Comparison of ENCODE assay signal across 8 mouse cellular contexts in the genomic region with DNA sequence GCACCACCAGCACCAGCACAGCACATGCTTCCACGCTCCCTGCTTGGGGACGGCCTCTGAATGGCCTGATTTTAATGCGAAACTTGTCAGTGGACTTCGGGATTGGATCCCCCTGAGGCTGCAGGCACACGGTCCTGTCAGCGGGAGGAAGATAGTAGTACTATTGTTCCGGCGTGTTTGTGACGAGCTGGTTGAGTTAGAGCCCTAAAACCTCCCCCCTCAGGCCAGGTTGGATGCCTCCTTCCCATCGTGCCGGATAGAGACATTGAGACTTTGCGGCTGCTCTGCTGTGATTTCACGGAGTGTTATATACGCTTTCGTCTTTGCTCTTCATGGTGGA. TPM values are rescaled to one million over a fixed set of nuclear protein-coding genes. Genes with fewer than 3 reads are reported as not detected.
DNase-seq lines count a peak whose midpoint lies in the region; ATAC-seq and TF ChIP-seq lines count a peak whose summit lies in the region.

No protein-coding gene starts in this region.

- H3K27me3 ChIP-seq in embryonic facial prominence, embryonic 12.5 days, result no peaks in the 10 kb centered on the region
- H3K27me3 ChIP-seq in hindbrain, embryonic 11.5 days (ENCODE audit: control insufficient read depth, insufficient read depth, low read length), result no peaks in the 10 kb centered on the region
- H3K27me3 ChIP-seq in liver, adult 2 months (ENCODE audit: control insufficient read depth, insufficient read depth, low read length), result no peaks in the 10 kb centered on the region

- peak overlapping the region; percentile 97; the same call in 1 of the 2 replicates for H3K27ac ChIP-seq in embryonic facial prominence, embryonic 12.5 days
- peak overlapping the region; percentile 97; the same call in 1 of the 2 replicates for H3K27ac ChIP-seq in hindbrain, embryonic 11.5 days (ENCODE audit: low read depth, low read length)
- no peak overlapping the region for H3K27ac ChIP-seq in liver, adult 2 months (replicated peaks; ENCODE audit: insufficient read depth, low read depth, low read length)

- peak overlapping the region; percentile 97 for H3K4me3 ChIP-seq in embryonic facial prominence, embryonic 12.5 days
- H3K4me3 ChIP-seq in hindbrain, embryonic 11.5 days (ENCODE audit: low read depth, low read length), result peak overlapping the region; percentile 91
- peak overlapping the region; percentile 96 for H3K4me3 ChIP-seq in liver, adult 2 months (ENCODE audit: insufficient read depth, low read depth, low read length)

- peak; percentile 25 to 36 for DNase-seq in left cerebral cortex, postnatal 25 days (ENCODE audit: low spot score in 2 of 2)
- no peak for DNase-seq in left cerebral cortex, postnatal 10 days (ENCODE audit: extremely low spot score in 1 of 2, low spot score in 2 of 2)
- peak; percentile 31 for DNase-seq in adrenal gland, postnatal 10 days
- peak; percentile 60 for DNase-seq in hindbrain, embryonic 11.5 days (ENCODE audit: low spot score)
- no peak for DNase-seq in liver, adult 2 months (ENCODE audit: extremely low read depth, low read depth, low spot score)
- peak; percentile 31 for DNase-seq in right cerebral cortex, postnatal 25 days

- no peaks in the 10 kb centered on the region for H3K36me3 ChIP-seq in embryonic facial prominence, embryonic 12.5 days
- no peaks in the 10 kb centered on the region for H3K36me3 ChIP-seq in hindbrain, embryonic 11.5 days (ENCODE audit: control insufficient read depth, insufficient read depth, low read length)
- H3K36me3 ChIP-seq in liver, adult 2 months (ENCODE audit: control insufficient read depth, insufficient read depth, low read length), result no peaks in the 10 kb centered on the region

- no peak for TF ChIP-seq CTCF in liver, adult 2 months (IDR thresholded peaks at IDR 0.05; ENCODE audit: low read depth, low read length)

- 1% methylated on average over 15 of the region's 15 CpGs for WGBS in embryonic facial prominence, embryonic 12.5 days
- under 1% methylated on average over 15 of the region's 15 CpGs for WGBS in hindbrain, embryonic 11.5 days
- WGBS in liver, adult 2 months, result 6% methylated on average over 15 of the region's 15 CpGs

- H3K4me2 ChIP-seq in embryonic facial prominence, embryonic 12.5 days (replicated peaks), result peak overlapping the region; percentile 84
- H3K4me2 ChIP-seq in hindbrain, embryonic 11.5 days (replicated peaks; ENCODE audit: low read depth, low read length), result peak overlapping the region; percentile 60

- H3K4me1 ChIP-seq in embryonic facial prominence, embryonic 12.5 days, result peaks cover 13% of the 10 kb centered on the region; the same call in 1 of the 2 replicates
- no peaks in the 10 kb centered on the region for H3K4me1 ChIP-seq in hindbrain, embryonic 11.5 days (replicated peaks; ENCODE audit: control insufficient read depth, insufficient read depth, low read length)
- H3K4me1 ChIP-seq in liver, adult 2 months (ENCODE audit: control insufficient read depth, insufficient read depth, low read length), result peaks cover 11% of the 10 kb centered on the region; the same call in 1 of the 2 replicates

- H3K79me2 ChIP-seq in liver, adult 2 months (ENCODE audit: control insufficient read depth, insufficient read depth, low read length), result peaks cover 17% of the 10 kb centered on the region; the same call in 1 of the 2 replicates

- ATAC-seq in embryonic facial prominence, embryonic 12.5 days (ENCODE audit: insufficient number of reproducible peaks, insufficient read depth, low FRiP score, low TSS enrichment), result no peak
- no peak; the same call in none of the 2 replicates for ATAC-seq in hindbrain, embryonic 11.5 days (ENCODE audit: low FRiP score)
- ATAC-seq in CD4-positive, CD25-positive, alpha-beta regulatory T cell, adult 4 months, result no peak

- peak overlapping the region; percentile 94 for H3K9ac ChIP-seq in embryonic facial prominence, embryonic 12.5 days
- H3K9ac ChIP-seq in hindbrain, embryonic 11.5 days (ENCODE audit: low read depth, low read length), result peak overlapping the region; percentile 97
- H3K9ac ChIP-seq in liver, adult 2 months (ENCODE audit: low read depth, low read length), result peak overlapping the region; percentile 99

- TF ChIP-seq POLR2A in liver, adult 2 months (IDR thresholded peaks at IDR 0.05; ENCODE audit: extremely low read depth, insufficient read depth, low read length), result no peak

- H3K9me3 ChIP-seq in embryonic facial prominence, embryonic 12.5 days, result no peaks in the 10 kb centered on the region
- no peaks in the 10 kb centered on the region for H3K9me3 ChIP-seq in hindbrain, embryonic 11.5 days (ENCODE audit: control insufficient read depth, low read length)

- intact Hi-C loops in left cerebral cortex, postnatal 25 days (cut with DNase I), result loop anchor here (5.0 kb wide), 1 partner anchor 190 kb away; no protein-coding TSS in a partner anchor
- intact Hi-C loops in left cerebral cortex, postnatal 10 days (cut with DNase I), result loop anchor here (5.0 to 10.0 kb wide), 2 partner anchors 190 to 277 kb away; no protein-coding TSS in a partner anchor

RNA-seq across cellular contexts. Expression of gene Dip2c, which starts 1.3 kb away (rescaled TPM):
- total RNA-seq in left cerebral cortex, postnatal 25 days (2021), result 10 to 100 TPM; 73.4 to 74.0 TPM
- 10 to 100 TPM; 73.8 to 76.1 TPM for total RNA-seq in left cerebral cortex, postnatal 10 days (2021)
- 10 to 100 TPM; 19.5 to 21.3 TPM for total RNA-seq in adrenal gland, postnatal 10 days (2021)
- polyA plus RNA-seq in embryonic facial prominence, embryonic 12.5 days (2016; fragmentation: Nextera tagmentation; extraction: Ambion mirVana), result 8.1 and 8.6 TPM in 2 replicates
- 7.6 and 9.4 TPM in 2 replicates for polyA plus RNA-seq in hindbrain, embryonic 11.5 days (2014; fragmentation: Nextera tagmentation; extraction: Ambion mirVana)
- total RNA-seq in liver, adult 2 months (2014; rRNA removed), result 10.7 and 12.9 TPM in 2 replicates
- 4.0 and 4.7 TPM in 2 replicates for polyA plus RNA-seq in liver, adult 2 months (2012; rRNA removed)
- polyA plus RNA-seq in CD4-positive, CD25-positive, alpha-beta regulatory T cell, adult 4 months (2017; shearing (Covaris generic)), result 1 to 10 TPM in 1 of 2 experiments, under 1 TPM in 1; 0.47 to 1.1 TPM

Comparison
In these comparisons a context has a peak if more than half of its experiments do, and no peak if none do; other contexts are left out.
1. DNase-seq: peak in left cerebral cortex, postnatal 25 days (2 of 2), adrenal gland, postnatal 10 days (single experiment), hindbrain, embryonic 11.5 days (single experiment) and right cerebral cortex, postnatal 25 days (single experiment); none in left cerebral cortex, postnatal 10 days (0 of 2) and liver, adult 2 months (single experiment).
2. Peak in every context shown above with its lines, with median percentiles within 50 percentile points of each other: H3K4me3 ChIP-seq and H3K9ac ChIP-seq.